Mouse (Mus musculus) embryonic fibroblast, embryonic 13.5 days (primary cell): ENCODE data around the gene Faim. TPM values are rescaled to one million over a fixed set of nuclear protein-coding genes. Genes with fewer than 3 reads are reported as not detected.

Experiments
- H3K27ac ChIP-seq: 2 replicates; pipeline ENCODE4 v1.5.1; 2012; ENCODE audit warnings: low read length, control low read depth, inconsistent platforms; ENCODE audit not compliant: insufficient read depth
- H3K4me1 ChIP-seq: 2 replicates; pipeline ENCODE4 v1.6.1; 2011; ENCODE audit warnings: low read length; ENCODE audit not compliant: control insufficient read depth, insufficient read depth
- H3K4me3 ChIP-seq: 2 replicates; pipeline ENCODE4 v1.5.1; 2011; ENCODE audit warnings: mild to moderate bottlenecking, control low read depth, low read length; ENCODE audit not compliant: insufficient read depth
- CTCF ChIP-seq: IDR thresholded peaks from 2 replicates; pipeline ENCODE4 v1.5.1; 2011; ENCODE audit warnings: mild to moderate bottlenecking, control low read depth, low read length, moderate library complexity, borderline replicate concordance; ENCODE audit not compliant: insufficient read depth
- POLR2A ChIP-seq: IDR thresholded peaks from 2 replicates; pipeline ENCODE4 v1.6.1; 2011; ENCODE audit warnings: low read depth, mild to moderate bottlenecking, control low read depth, low read length, moderate library complexity
- polyA plus RNA-seq: library from polyadenylated mRNA; stranded (reverse); fragments of >200 nt; gene quantifications from 2 replicates; pipeline ENCODE4 v1.2.4, GENCODE M21; 2011; ENCODE audit warnings: low read depth; ENCODE audit not compliant: missing spikeins, insufficient read length

Gene Faim
- 26.5 and 33.9 TPM in 2 replicates for polyA plus RNA-seq

DNA sequence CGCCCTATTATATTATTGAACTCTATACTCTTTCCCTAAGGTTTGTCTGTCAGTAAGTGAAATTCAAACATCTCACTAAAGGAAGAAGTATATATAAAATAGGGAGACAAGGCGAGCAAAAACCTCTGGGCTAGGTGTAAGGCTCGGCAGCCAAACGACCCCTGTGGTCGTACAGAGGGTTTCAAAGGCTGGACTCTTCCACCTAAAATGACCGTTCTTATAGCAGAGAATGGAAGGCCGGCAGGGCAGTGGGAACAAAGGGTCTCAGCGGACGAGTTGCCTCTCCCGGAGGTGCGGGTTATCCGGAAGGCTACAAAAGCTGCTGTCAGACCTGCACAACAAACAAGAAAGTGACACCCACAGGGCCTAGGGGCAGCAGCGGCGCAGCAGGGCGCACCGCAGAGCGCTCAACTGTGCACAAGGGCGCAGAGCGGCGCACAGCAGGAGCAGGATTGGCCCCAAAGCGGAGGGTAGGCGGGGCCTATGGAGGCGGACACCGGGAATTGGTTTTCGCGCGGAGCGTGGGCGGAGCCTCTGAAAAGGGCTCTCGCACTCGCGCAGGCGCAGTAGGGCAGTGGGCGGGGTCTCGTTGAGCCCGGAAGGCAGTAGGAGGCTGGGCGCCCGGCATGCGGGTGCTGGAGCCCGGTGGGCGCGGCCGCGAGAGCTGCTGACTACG, at the start of gene Faim:
Gene Faim, plus strand, starts transcription at position 574 of the 676 bp plus-strand sequence.
- Histone ChIP-seq H3K4me1 (peaks cover 3% of the 10 kb centered on the region), H3K27ac (no peak within 1 kb of the TSS), H3K4me3 (peak within 1 kb of the TSS; percentile 98)
- peak; percentile 98 for TF ChIP-seq POLR2A
- 0 out of 2 replicates have a peak, but pooled peaks have one; percentile 7 for TF ChIP-seq CTCF

DNA sequence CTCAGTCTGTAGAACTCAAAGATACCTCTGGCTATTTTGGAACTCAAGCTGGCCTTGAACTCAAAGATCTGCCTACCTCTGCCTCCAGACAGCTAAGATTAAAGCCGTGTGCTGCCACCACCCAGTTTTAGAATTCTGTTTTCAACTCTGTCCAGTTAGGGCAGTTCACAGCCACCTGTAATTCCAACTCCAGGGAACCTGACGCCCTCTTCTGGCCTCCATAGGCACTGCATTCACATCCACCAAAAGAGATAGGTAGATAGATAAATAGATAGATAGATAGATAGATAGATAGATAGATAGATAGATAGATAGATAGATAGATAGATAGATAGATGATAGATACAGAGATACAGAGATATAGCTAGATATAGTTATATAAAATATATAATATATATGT, 46.9 kb upstream of the Faim start:
- TF ChIP-seq POLR2A, result no peak
- no peak for TF ChIP-seq CTCF
- Histone ChIP-seq H3K27ac (no peak overlapping the region), H3K4me1 (no peaks in the 10 kb centered on the region), H3K4me3 (no peak overlapping the region)

DNA sequence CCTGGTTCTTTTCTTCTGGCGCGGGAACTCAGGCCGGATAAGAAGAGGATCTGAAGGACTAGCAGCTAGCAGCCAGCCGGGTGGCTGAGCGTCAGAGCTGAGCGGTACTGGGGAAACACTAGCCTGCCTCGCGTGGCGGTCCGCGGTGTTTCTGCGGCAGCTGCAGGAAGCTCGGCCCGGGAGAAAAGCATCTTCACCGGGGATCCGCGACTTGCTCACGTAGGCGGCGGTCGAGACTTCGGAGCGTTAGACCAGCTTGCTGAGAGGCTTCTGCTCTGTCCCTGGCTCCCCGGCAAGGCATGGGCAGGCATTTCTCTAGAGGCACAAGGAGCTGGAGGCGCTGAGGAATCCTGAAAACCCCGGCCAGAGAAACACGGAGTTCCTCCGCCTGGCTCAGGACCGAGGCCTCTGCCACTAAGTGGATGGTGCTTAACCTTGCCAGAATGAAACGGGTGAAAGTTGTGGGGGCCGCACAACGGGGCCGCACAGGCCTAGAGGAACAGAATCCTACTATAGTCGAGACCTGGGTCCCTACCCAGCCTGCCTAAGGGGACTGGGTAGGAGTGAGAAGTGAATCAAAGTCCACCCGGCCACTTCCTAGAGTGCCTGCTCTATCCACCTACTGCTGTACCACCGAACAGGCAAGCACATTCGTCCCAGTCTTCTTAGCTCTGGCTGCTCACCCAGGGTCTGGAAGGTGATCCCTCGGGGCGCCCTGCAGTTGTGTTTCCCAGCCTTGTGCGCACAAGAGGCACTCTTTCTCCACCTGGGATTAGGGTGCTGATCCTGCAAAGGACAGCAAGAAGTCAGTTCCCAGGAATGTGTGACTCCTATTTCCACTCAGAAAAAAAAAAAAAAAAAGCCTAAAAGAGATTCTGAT, 33.8 kb upstream of the Faim start:
- H3K27ac ChIP-seq, result no peak overlapping the region
- TF ChIP-seq CTCF, result no peak
- TF ChIP-seq POLR2A, result no peak
- H3K4me3 ChIP-seq, result no peak overlapping the region

DNA sequence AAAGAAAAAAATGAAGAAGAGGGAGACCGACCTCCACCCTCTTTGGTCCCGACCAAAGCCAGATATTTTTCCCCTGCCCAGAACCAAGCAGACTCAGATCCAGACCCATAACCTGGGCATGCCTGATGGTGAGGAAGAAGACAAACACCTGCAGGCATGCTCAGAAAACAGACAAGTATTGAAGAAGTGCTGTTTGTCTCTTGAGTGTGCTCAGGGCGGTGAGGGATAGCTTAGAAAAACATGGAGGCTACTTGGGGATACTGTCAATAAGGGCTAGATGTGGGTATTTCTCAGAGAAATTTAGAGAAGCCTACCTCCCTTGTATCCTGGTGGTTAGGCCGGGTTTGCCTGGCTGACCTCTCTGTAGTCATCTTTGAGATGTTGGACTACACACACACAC, 32.9 kb upstream of the Faim start:
- H3K4me3 ChIP-seq, result no peak overlapping the region
- no peak for TF ChIP-seq POLR2A
- TF ChIP-seq CTCF, result no peak

More for the DNA sequence above, 33.8 kb upstream of the Faim start:
- no peaks in the 10 kb centered on the region for H3K4me1 ChIP-seq

DNA sequence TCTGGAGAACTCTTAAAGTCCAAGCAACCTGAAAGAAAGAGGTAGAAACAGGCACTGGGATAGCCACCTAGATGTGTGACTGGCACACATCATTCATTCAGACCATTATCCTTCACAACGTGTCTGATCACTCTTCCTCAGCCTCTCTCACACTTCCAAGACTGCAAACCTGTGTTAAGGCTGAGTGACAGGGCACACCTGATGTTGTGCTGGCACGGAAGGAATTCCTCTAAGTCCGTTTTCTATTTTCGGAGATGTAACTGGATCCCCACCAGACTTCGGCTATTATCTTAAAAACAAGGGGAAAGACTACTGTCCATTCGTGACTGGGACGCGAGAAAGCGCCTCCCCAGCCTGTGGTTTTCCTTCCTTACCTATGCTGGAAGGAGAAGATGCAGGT, 32.3 kb upstream of the Faim start:
- H3K4me1 ChIP-seq, result no peaks in the 10 kb centered on the region
- no peak overlapping the region for H3K4me3 ChIP-seq
- TF ChIP-seq POLR2A (no peak), CTCF (no peak)

More for the DNA sequence above, 32.9 kb upstream of the Faim start:
- H3K27ac ChIP-seq, result no peak overlapping the region
- H3K4me1 ChIP-seq, result no peaks in the 10 kb centered on the region

DNA sequence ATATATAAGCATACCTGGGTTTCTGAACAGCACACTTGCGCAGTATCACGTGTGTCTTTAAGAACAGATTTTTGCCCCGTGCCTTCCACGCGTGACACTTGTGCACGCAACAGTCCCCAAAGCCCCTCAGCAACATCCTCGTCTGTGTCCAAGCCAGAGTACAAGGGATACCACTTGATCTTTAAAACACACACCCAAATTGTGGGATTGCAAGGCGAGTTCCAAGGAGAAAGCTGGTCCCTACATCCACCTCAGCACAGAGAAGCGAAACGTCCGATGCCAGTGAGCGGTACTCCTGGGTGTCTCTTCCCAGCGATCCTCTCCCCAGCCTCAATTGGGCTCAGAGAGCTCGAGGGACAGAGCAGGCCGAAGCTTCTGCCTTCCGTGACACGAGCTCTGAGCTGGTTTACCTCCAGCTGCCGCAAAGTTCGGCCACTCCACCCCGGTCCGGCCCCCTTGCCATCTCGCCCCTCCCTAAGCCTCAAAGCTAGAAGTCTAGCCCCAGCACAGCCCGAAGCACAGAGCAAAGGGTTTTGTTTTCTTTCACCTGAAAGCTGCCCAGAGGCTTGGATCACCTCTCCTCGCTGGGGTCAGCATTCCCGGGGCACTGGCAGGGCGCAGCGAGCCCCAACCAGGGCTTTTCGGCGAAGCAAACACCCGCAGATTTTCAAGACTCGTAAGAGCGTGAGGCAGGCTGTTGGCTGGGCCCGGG, 31.6 kb upstream of the Faim start:
- Histone ChIP-seq H3K4me3 (peak overlapping the region; percentile 30), H3K4me1 (no peaks in the 10 kb centered on the region), H3K27ac (no peak overlapping the region)
- TF ChIP-seq CTCF (no peak), POLR2A (no peak)

More for the DNA sequence above, 32.3 kb upstream of the Faim start:
- H3K27ac ChIP-seq, result no peak overlapping the region

DNA sequence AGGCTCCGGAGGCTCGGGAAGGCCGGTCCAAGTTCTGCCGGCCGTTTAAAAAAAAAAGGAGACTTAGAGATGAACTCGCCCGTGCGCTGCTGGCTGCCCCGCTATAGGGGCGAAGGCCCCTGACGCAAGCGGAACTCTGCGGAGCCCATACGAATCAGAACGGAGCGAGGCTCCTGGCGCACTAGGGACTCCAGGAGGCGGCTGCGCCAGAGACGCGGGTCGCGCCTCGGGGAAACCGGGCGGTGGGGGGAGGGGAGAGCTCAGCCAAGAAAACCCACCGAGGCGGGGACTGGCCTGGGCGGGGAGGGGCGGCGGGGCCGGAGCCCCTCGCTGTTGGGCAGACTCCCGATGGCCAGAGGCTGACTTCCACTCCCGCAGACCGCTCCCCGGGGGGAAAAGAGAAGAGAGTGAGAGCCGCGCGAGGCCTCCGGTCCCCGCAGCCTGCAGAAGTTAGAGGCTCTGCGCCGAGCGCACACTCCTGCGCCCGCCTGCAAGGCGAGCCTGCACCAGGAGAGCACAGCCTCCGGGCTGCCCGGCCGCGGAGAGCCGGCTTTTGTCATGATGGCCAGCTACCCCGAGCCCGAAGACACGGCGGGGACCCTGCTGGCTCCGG, 31.0 kb upstream of the Faim start, which contains the start of gene Foxl2:
Gene Foxl2, plus strand, starts transcription at position 186 of the 613 bp plus-strand sequence.
- Histone ChIP-seq H3K27ac (no peak within 1 kb of the TSS), H3K4me1 (no peaks in the 10 kb centered on the region), H3K4me3 (peak within 1 kb of the TSS; percentile 30)
- TF ChIP-seq POLR2A (no peak), CTCF (no peak)

DNA sequence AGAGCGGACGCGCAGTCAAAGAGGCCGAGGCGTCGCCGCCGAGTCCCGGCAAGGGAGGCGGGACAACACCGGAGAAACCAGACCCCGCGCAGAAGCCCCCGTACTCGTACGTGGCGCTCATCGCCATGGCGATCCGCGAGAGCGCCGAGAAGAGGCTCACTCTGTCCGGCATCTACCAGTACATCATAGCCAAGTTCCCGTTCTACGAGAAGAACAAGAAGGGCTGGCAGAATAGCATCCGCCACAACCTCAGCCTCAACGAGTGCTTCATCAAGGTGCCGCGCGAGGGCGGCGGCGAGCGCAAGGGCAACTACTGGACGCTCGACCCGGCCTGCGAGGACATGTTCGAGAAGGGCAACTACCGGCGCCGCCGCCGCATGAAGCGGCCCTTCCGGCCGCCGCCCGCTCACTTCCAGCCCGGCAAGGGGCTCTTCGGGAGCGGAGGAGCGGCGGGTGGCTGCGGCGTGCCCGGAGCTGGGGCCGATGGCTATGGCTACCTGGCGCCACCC, 30.4 kb upstream of the Faim start:
- H3K4me3 ChIP-seq, result peak overlapping the region; percentile 30
- H3K27ac ChIP-seq, result no peak overlapping the region
- H3K4me1 ChIP-seq, result no peaks in the 10 kb centered on the region
- TF ChIP-seq POLR2A (no peak), CTCF (peak; percentile 24; the same call in 1 of the 2 replicates)

DNA sequence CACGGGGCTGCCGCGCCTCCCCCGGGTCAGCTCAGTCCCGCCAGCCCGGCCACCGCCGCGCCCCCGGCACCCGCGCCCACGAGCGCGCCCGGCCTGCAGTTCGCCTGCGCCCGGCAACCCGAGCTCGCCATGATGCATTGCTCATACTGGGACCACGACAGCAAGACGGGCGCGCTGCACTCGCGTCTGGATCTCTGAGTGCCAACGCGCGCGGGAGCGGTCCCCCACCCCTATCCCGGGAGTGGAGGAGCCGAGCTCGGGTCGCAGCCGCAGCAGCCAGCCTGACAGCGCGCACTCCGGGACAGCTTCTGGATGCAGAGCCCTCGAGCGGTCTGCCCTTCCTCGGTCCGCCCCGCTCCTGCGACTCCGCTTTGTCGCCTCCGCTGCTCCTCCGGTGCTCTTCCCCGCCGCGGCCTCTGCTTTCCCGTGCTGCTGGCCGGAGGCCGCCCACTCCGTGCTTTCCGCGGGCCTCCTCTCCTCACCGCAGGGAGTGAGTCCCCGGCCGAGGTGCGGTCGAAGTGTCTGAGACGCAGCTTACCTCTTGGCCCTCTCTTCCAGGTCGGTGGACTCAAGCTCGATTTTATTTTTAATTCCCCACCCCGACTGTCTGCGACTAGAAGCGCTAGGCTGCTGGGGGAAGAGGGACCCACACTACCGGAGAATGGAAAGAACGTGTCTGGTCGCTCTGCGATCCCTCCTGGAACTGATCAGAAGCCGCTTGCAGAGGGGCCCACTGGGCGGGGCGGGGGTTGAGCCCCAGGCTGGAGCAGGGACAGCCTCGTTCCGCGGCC, 29.4 kb upstream of the Faim start:
- no peak for TF ChIP-seq CTCF
- no peak for TF ChIP-seq POLR2A
- H3K27ac ChIP-seq, result no peak overlapping the region
- H3K4me3 ChIP-seq, result peak overlapping the region; percentile 16; the same call in 1 of the 2 replicates

More for the DNA sequence above, 29.4 kb upstream of the Faim start:
- H3K4me1 ChIP-seq, result no peaks in the 10 kb centered on the region
